Mouse (Mus musculus): Measurements from ENCODE around the gene Kif28. TPM values are rescaled to one million over a fixed set of nuclear protein-coding genes. Genes with fewer than 3 reads are reported as not detected.
A peak's percentile ranks its signal among the peaks of the same experiment; 100 is the strongest.
"Not testable (repeated sequence)": the region's sequence is repeated elsewhere in the genome, so short reads cannot be mapped to it uniquely, and the experiment has no call there.

Kif28 gene
- total RNA-seq, 2 experiments from 2014 or later: 0.08 to 0.20 TPM

GRCm38 (mm10) chr1:179705154-179705553 is 39.9 kb downstream of the Kif28 start:
- no peak for DNase-seq (ENCODE audit: low spot score in 2 of 2)

- no peak for DNase-seq (ENCODE audit: low spot score in 2 of 2)
These were observed 40.9 kb downstream of the Kif28 start for GRCm38 (mm10) chr1:179704150-179704549.

- DNase-seq (ENCODE audit: low spot score in 2 of 2): no peak
These were observed 55.6 kb downstream of the Kif28 start for GRCm38 (mm10) chr1:179689479-179689878.

GRCm38 (mm10) chr1:179688914-179689313 is 56.2 kb downstream of the Kif28 start:
- DNase-seq (ENCODE audit: low spot score in 2 of 2): no peak

- DNase-seq (ENCODE audit: low spot score in 2 of 2): no peak
These were observed 56.7 kb downstream of the Kif28 start for GRCm38 (mm10) chr1:179688415-179688814.

GRCm38 (mm10) chr1:179687966-179688365 is 57.1 kb downstream of the Kif28 start:
- DNase-seq (ENCODE audit: low spot score in 2 of 2): no peak

GRCm38 (mm10) chr1:179687305-179687704 is 57.8 kb downstream of the Kif28 start:
- no peak for DNase-seq (ENCODE audit: low spot score in 2 of 2)

GRCm38 (mm10) chr1:179686781-179687180 is 58.3 kb downstream of the Kif28 start:
- no peak for DNase-seq (ENCODE audit: low spot score in 2 of 2)

- no peak for DNase-seq (ENCODE audit: low spot score in 2 of 2)
These were observed 58.7 kb downstream of the Kif28 start for GRCm38 (mm10) chr1:179686348-179686747.

GRCm38 (mm10) chr1:179682753-179683152 is 62.3 kb downstream of the Kif28 start:
- DNase-seq (ENCODE audit: low spot score in 2 of 2): not testable (repeated sequence)

- no peak for DNase-seq (ENCODE audit: low spot score in 2 of 2)
These were observed 65.7 kb downstream of the Kif28 start for GRCm38 (mm10) chr1:179679326-179679725.

GRCm38 (mm10) chr1:179677031-179677430 is 68.0 kb downstream of the Kif28 start:
- no peak for DNase-seq (ENCODE audit: low spot score in 2 of 2)

GRCm38 (mm10) chr1:179674355-179674754 is 70.7 kb downstream of the Kif28 start:
- no peak for DNase-seq (ENCODE audit: low spot score in 2 of 2)

GRCm38 (mm10) chr1:179668836-179669537 is 76.1 kb downstream of the Kif28 start:
- no peak for DNase-seq (ENCODE audit: low spot score in 2 of 2)

- peak; percentile 70 to 73 for DNase-seq (ENCODE audit: low spot score in 2 of 2)
These were observed 76.9 kb downstream of the Kif28 start, which contains the start of gene Sccpdh for GRCm38 (mm10) chr1:179668013-179668805. Gene Sccpdh, plus strand, starts transcription at chr1:179668210.

GRCm38 (mm10) chr1:179667450-179667849 is 77.6 kb downstream of the Kif28 start:
- no peak for DNase-seq (ENCODE audit: low spot score in 2 of 2)

GRCm38 (mm10) chr1:179666971-179667370 is 78.1 kb downstream of the Kif28 start:
- DNase-seq (ENCODE audit: low spot score in 2 of 2): no peak

- DNase-seq (ENCODE audit: low spot score in 2 of 2): no peak
These were observed 80.7 kb downstream of the Kif28 start for GRCm38 (mm10) chr1:179664309-179664930.

GRCm38 (mm10) chr1:179663065-179663464 is 82.0 kb downstream of the Kif28 start:
- DNase-seq (ENCODE audit: low spot score in 2 of 2): no peak

- DNase-seq (ENCODE audit: low spot score in 2 of 2): no peak
These were observed 93.8 kb downstream of the Kif28 start for GRCm38 (mm10) chr1:179651224-179651623.

GRCm38 (mm10) chr1:179650284-179650683 is 94.8 kb downstream of the Kif28 start:
- no peak for DNase-seq (ENCODE audit: low spot score in 2 of 2)

GRCm38 (mm10) chr1:179649324-179649723 is 95.7 kb downstream of the Kif28 start:
- DNase-seq (ENCODE audit: low spot score in 2 of 2): no peak

All from adrenal gland, postnatal 4 days (tissue).